Mouse (Mus musculus): ENCODE measurements at regions not wholly inside any gene's neighbourhood (a gene's known extent, or its start where the extent isn't known, plus 50 kb on each side); places are given as distances from the start of the nearest gene placed in this dataset.
"Not testable (repeated sequence)": the region's sequence is repeated elsewhere in the genome, so short reads cannot be mapped to it uniquely, and the experiment has no call there.

- no peak for DNase-seq
Measured at GRCm38 (mm10) chr11:22573166-22573565, 61.3 kb downstream of the Tmem17 start.

- peak; percentile 21 for DNase-seq
Measured at GRCm38 (mm10) chr11:22573802-22574201, 61.9 kb downstream of the Tmem17 start.

DNA sequence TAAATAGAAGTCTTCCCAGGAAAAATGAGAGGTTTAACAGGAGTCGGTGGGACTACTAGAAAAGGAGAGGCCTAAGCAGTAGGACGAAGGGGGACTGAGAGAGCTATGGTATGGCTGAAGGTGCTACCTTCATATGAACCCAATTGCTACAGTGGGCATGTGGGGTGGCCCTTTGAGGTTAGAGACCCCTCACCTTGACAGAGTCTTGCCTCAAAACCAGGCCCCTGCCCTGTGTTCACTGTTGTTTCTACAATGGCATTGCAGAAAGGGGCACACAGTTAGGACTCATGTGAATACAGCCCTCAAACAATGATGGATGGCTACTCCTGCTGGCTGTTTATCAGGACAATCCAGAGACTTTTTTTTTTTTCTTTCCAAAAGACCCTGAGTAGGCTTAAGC, 62.6 kb downstream of the Tmem17 start:
- no peak for DNase-seq

- DNase-seq, result no peak
Measured at GRCm38 (mm10) chr11:22584100-22584487, 72.2 kb downstream of the Tmem17 start.

- peak; percentile 80 for DNase-seq
Measured at GRCm38 (mm10) chr11:22584488-22585158, 72.7 kb downstream of the Tmem17 start.

DNA sequence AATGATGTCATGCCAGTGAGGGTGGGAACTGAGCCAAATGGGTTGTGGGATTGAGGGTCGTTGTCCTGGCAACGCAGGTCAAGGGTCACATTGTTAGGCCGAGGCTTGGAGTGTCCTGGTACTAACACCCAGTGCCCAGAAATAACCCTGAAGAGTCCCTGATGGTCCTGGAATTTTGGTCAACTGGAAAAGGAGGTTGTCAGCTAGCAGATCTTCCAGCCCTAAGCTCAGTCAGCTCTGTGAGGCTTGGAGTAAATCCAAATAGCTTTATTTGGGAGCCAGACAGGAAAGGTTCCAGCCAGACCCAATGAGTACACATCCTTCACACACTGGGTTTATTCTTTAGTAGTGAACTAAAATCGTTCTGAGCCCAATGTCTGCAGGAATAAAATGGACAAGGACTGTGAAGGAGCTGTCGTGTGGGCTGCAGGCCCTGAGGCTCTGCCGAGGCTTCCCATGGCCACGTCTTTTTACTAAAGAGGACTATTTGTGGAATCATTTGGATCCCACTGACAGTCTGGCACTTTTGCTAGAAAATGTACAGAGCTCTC, 75.9 kb downstream of the Tmem17 start:
- peak; percentile 64 for DNase-seq

GRCm38 (mm10) chr11:22588546-22588945, 76.7 kb downstream of the Tmem17 start:
- DNase-seq, result peak; percentile 30

DNA sequence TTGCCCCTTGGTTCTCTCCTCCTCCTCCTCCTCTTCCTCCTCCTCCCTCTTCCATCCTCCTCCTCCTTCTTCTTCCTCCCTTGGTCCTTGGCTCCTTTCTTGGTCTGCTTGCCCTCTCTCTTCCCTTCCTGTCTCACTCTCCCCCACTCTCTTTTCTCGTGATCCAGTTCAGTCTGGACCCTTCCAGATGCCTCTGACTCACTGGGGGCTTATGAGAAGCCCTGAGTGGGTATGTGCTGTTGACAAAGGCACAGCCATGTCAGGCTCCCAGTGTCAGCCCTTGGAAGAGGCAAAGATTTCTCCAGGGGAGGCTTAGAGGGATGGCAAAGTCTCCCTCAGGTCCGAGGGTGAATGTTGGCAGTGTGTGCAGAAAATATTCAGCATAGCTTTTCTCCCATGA, 78.0 kb downstream of the Tmem17 start:
- no peak for DNase-seq

- not testable (repeated sequence) for DNase-seq
Measured at GRCm38 (mm10) chr11:22591050-22591449, 79.2 kb downstream of the Tmem17 start.

DNA sequence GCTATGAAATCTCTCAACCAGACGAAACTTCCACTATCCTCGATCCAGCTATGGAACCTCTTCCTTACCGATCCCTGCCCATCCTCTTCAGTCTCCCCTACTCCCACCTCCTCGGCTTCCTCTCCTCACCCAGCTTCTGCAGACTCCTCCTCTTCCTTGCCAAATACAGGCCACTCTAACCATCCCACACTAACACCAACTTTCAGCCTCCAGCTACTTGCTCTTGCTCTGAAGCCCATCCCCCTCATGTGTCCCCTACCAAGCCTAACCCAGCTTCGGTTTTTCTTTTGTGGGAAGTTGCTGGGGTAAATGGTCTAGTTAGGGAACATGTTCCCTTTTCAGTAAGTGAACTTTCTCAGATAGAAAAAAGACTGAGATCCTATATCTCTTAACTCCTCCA, 80.8 kb downstream of the Tmem17 start:
- DNase-seq, result no peak

- no peak for DNase-seq
Measured at GRCm38 (mm10) chr11:22596076-22596804, 84.4 kb downstream of the Tmem17 start.

GRCm38 (mm10) chr11:22596805-22597149, 84.9 kb downstream of the Tmem17 start:
- no peak for DNase-seq

GRCm38 (mm10) chr11:22600370-22600769, 88.5 kb downstream of the Tmem17 start:
- no peak for DNase-seq

DNA sequence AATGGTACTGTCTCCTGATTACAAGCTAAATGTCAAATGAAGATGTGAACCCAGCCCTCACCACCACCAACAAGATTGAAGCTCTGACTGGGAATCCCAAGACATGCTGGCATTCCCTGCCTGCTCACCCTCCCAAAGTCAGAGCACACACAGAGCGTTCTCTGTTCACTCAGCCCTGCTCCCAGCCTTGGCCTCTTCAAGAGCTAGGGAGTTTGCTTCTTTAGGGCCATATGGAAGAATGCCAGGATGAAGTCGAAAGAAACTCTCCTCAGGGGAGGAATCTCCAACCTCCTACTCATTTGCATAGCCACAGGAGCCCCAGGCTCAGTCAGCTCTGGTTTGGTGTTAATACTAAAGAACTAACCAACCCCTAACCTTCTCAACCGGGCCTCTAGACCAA, 90.1 kb downstream of the Tmem17 start:
- no peak for DNase-seq

- no peak for DNase-seq
Measured at GRCm38 (mm10) chr11:22602610-22603009, 90.7 kb downstream of the Tmem17 start.

- DNase-seq, result no peak
Measured at GRCm38 (mm10) chr11:22603397-22603796, 91.5 kb downstream of the Tmem17 start.

DNA sequence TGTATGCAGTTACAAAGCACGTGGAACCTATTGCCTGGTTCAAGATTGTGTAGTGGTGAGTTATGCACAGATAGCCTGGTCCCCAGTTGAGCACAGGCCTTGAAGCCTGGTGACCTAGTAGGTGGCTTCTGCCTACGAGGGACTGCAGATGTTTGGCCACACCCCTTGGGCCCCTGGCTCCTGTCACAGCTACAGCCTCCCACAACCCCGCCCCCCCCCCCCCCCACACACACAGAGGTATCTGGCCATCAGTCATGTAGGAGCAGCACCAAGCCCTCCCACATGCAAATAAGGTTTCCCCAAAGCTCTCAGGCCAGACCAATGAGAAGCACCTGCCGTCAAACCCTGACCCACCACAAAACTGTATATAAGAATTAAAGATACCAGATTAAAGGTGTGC, 94.5 kb downstream of the Tmem17 start:
- no peak for DNase-seq

GRCm38 (mm10) chr11:22607645-22608044, 95.8 kb downstream of the Tmem17 start:
- DNase-seq, result no peak

DNA sequence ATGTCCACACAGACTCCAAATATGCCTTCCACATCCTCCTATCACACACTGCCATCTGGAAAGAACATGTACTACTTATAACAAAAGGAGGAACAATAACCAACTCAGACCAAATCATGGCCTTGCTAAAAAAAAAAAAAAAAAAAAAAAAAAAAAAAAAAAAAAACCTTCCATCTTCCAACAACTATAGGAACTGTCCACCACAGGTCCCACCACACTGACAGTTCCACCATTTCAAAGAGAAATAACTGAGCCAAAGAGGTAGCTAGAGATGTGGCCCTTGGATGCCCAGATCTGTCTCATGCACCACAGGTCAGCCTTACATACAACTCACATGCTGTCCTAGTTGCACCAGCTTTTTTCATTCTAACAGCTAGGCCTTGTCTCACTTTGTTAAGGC, 97.1 kb downstream of the Tmem17 start:
- no peak for DNase-seq

- DNase-seq, result no peak
Measured at GRCm38 (mm10) chr11:22610433-22611101, 98.7 kb downstream of the Tmem17 start.

- no peak for DNase-seq
Measured at GRCm38 (mm10) chr11:22611102-22611869, 99.4 kb downstream of the Tmem17 start.

DNA sequence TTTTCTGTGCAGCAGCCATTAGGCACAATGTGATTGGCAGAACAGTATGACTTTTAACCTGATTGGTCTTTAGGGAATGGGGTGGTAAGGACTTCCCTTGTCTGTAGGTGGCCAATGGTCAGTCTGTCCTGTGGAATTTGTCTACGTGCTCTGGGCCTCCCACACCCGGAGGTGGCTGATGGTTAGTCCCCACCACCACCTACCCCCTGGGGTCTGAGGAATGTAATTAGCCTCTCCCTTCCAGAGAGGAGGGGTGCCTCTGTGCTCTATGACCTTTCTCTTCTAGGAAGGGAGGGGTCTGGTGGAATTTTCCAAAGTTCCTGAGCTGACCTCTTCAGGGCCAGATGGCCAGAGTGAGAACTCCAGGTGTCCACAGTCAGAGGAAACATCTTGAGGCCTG, 101.6 kb downstream of the Tmem17 start:
- no peak for DNase-seq

Data from kidney, postnatal 14 days (tissue).